Mouse (Mus musculus) lung, adult 2 months (tissue): ENCODE data around the gene Iqcn.

ENCODE experiments used
- CTCF ChIP-seq: fragments of 200-500 bp; IDR thresholded peaks from 2 replicates; pipeline ENCODE4 v1.5.1; 2011; ENCODE audit warnings: mild to moderate bottlenecking, low read length, control low read depth; ENCODE audit not compliant: insufficient read depth
- POLR2A ChIP-seq: fragments of 200-500 bp; IDR thresholded peaks from 2 replicates; pipeline ENCODE4 v1.6.1; 2011; ENCODE audit warnings: low read depth, mild to moderate bottlenecking, control low read depth, low read length, borderline replicate concordance; ENCODE audit errors: extremely low read depth

DNA sequence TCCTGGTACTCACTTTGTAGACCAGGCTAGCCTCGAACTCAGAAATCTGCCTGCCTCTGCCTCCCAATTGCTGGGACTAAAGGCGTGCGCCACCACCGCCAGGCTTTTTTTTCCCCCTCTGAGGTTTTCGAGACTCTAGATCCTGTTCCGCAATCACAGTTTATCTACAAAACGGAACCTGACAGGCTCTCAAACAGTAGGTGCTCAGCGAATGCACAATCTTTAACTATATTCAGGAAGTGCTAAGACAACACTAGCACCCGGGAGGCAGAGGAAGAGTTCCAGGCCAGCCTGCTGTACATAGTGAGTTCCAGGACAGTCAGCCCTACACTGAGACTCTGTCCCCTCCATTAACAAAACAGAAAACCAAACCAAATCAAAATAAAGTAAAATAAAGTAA lies 62.1 kb downstream of the Iqcn start:
- TF ChIP-seq CTCF (no peak), POLR2A (no peak)
